Comparison of ENCODE assay signal across 8 mouse cellular contexts in the genomic region with DNA sequence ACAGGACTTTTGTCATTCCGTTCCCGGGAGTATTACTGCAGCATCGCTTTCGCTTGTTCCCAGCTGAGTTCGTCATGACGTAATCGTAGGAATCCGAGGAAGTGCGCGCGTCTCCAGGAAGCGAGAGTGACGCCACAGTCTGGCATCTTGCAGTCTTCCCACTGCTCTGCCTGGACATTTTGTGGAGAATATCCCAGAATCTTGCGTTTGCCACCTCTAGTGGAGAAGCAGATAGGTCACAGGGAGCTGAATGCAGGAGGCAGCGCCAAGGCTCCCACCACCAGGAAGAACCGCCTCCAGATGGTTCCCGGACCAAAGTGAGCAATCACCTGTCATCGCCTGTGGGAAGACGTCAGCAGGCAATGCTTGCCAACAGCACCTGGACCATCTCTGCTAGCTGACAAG. TPM values are rescaled to one million over a fixed set of nuclear protein-coding genes. Genes with fewer than 3 reads are reported as not detected.
DNase-seq lines count a peak whose midpoint lies in the region; ATAC-seq and TF ChIP-seq lines count a peak whose summit lies in the region.

No protein-coding gene starts in this region.

- H3K9ac ChIP-seq in forebrain, embryonic 14.5 days (ENCODE audit: low read length): no peak overlapping the region
- H3K9ac ChIP-seq in hindbrain, embryonic 13.5 days: 0 out of 2 replicates have a peak overlapping the region, but pooled peaks have one; percentile 6
- H3K9ac ChIP-seq in limb, embryonic 13.5 days: no peak overlapping the region
- no peak overlapping the region for H3K9ac ChIP-seq in neural tube, embryonic 11.5 days (ENCODE audit: low read length)

- WGBS in forebrain, embryonic 14.5 days: 60% methylated on average over 19 of the region's 19 CpGs
- 63% methylated on average over 19 of the region's 19 CpGs for WGBS in hindbrain, embryonic 13.5 days
- WGBS in limb, embryonic 13.5 days: 55% methylated on average over 19 of the region's 19 CpGs
- WGBS in neural tube, embryonic 11.5 days: 59% methylated on average over 19 of the region's 19 CpGs

- no peaks in the 10 kb centered on the region for H3K9me3 ChIP-seq in forebrain, embryonic 14.5 days (replicated peaks; ENCODE audit: control insufficient read depth, low read length)
- no peaks in the 10 kb centered on the region for H3K9me3 ChIP-seq in hindbrain, embryonic 13.5 days
- H3K9me3 ChIP-seq in limb, embryonic 13.5 days: no peaks in the 10 kb centered on the region
- no peaks in the 10 kb centered on the region for H3K9me3 ChIP-seq in neural tube, embryonic 11.5 days (ENCODE audit: control insufficient read depth, low read length)

- H3K27me3 ChIP-seq in forebrain, embryonic 14.5 days (replicated peaks; ENCODE audit: control insufficient read depth, insufficient read depth, low read length): no peaks in the 10 kb centered on the region
- no peaks in the 10 kb centered on the region for H3K27me3 ChIP-seq in hindbrain, embryonic 13.5 days
- H3K27me3 ChIP-seq in limb, embryonic 13.5 days: peaks cover 2% of the 10 kb centered on the region; the same call in 1 of the 2 replicates
- H3K27me3 ChIP-seq in neural tube, embryonic 11.5 days (ENCODE audit: control insufficient read depth, insufficient read depth, low read length): no peaks in the 10 kb centered on the region

- TF ChIP-seq CTCF in bone marrow macrophage, adult 2 months (IDR thresholded peaks at IDR 0.05; ENCODE audit: low read depth, low read length): no peak

- no peaks in the 10 kb centered on the region for H3K36me3 ChIP-seq in forebrain, embryonic 14.5 days (ENCODE audit: control insufficient read depth, insufficient read depth, low read length)
- no peaks in the 10 kb centered on the region for H3K36me3 ChIP-seq in hindbrain, embryonic 13.5 days
- H3K36me3 ChIP-seq in limb, embryonic 13.5 days: no peaks in the 10 kb centered on the region
- no peaks in the 10 kb centered on the region for H3K36me3 ChIP-seq in neural tube, embryonic 11.5 days (ENCODE audit: control insufficient read depth, insufficient read depth, low read length)

- H3K27ac ChIP-seq in bone marrow macrophage, adult 2 months (ENCODE audit: insufficient read depth, low read depth, low read length): no peak overlapping the region
- H3K27ac ChIP-seq in forebrain, embryonic 14.5 days (ENCODE audit: low read depth, low read length): no peak overlapping the region
- H3K27ac ChIP-seq in hindbrain, embryonic 13.5 days: no peak overlapping the region
- no peak overlapping the region for H3K27ac ChIP-seq in limb, embryonic 13.5 days
- no peak overlapping the region for H3K27ac ChIP-seq in neural tube, embryonic 11.5 days (ENCODE audit: low read depth, low read length)

- H3K4me2 ChIP-seq in forebrain, embryonic 14.5 days (ENCODE audit: low read length): peak overlapping the region; percentile 29; the same call in 1 of the 2 replicates
- H3K4me2 ChIP-seq in hindbrain, embryonic 13.5 days: peak overlapping the region; percentile 32
- H3K4me2 ChIP-seq in limb, embryonic 13.5 days (replicated peaks): peak overlapping the region; percentile 42
- H3K4me2 ChIP-seq in neural tube, embryonic 11.5 days (ENCODE audit: low read depth): peak overlapping the region; percentile 11; the same call in 1 of the 2 replicates

- H3K4me1 ChIP-seq in bone marrow macrophage, adult 2 months (ENCODE audit: control insufficient read depth, insufficient read depth, low read length): no peaks in the 10 kb centered on the region
- no peaks in the 10 kb centered on the region for H3K4me1 ChIP-seq in forebrain, embryonic 14.5 days (ENCODE audit: control insufficient read depth, insufficient read depth, low read length)
- H3K4me1 ChIP-seq in hindbrain, embryonic 13.5 days (replicated peaks): no peaks in the 10 kb centered on the region
- H3K4me1 ChIP-seq in limb, embryonic 13.5 days: no peaks in the 10 kb centered on the region
- no peaks in the 10 kb centered on the region for H3K4me1 ChIP-seq in neural tube, embryonic 11.5 days (ENCODE audit: control insufficient read depth, insufficient read depth, low read length)

- peak; percentile 74 for DNase-seq in 3T3-L1 (ENCODE audit: low read depth, low spot score)
- DNase-seq in forebrain, embryonic 14.5 days (ENCODE audit: low spot score): peak; percentile 49
- no peak for DNase-seq in neural tube, embryonic 11.5 days (ENCODE audit: low spot score)
- DNase-seq in spleen, postnatal 10 days (ENCODE audit: low spot score in 2 of 2): no peak

- no peak for ATAC-seq in forebrain, embryonic 14.5 days
- no peak for ATAC-seq in hindbrain, embryonic 13.5 days (ENCODE audit: low FRiP score)
- ATAC-seq in limb, embryonic 13.5 days (ENCODE audit: low FRiP score, low read depth): no peak
- no peak for ATAC-seq in neural tube, embryonic 11.5 days (ENCODE audit: insufficient read depth, low FRiP score, low TSS enrichment)
- no peak for ATAC-seq in monocyte, adult 5-6 weeks (replicated peaks; ENCODE audit: insufficient number of reproducible peaks, low FRiP score, low TSS enrichment, poor library complexity, severe bottlenecking)

- no peak for TF ChIP-seq POLR2A in bone marrow macrophage, adult 2 months (IDR thresholded peaks at IDR 0.05; ENCODE audit: borderline replicate concordance, low read depth, low read length)

- peak overlapping the region; percentile 17 for H3K4me3 ChIP-seq in bone marrow macrophage, adult 2 months (ENCODE audit: insufficient read depth, low read length)
- H3K4me3 ChIP-seq in forebrain, embryonic 14.5 days (ENCODE audit: low read depth, low read length): no peak overlapping the region
- no peak overlapping the region; the same call in 1 of the 2 replicates for H3K4me3 ChIP-seq in hindbrain, embryonic 13.5 days
- H3K4me3 ChIP-seq in limb, embryonic 13.5 days: no peak overlapping the region
- no peak overlapping the region for H3K4me3 ChIP-seq in neural tube, embryonic 11.5 days (ENCODE audit: low read depth, low read length)

RNA-seq across cellular contexts. Expression of gene Csnk1d, which starts 23.8 kb away (rescaled TPM):
- polyA plus RNA-seq in bone marrow macrophage, adult 2 months (2012; ENCODE audit: insufficient read depth, insufficient read length, missing spikeins): 80.3 and 87.4 TPM in 2 replicates
- polyA plus RNA-seq in forebrain, embryonic 14.5 days (2014; fragmentation: Nextera tagmentation; extraction: Ambion mirVana): 51.5 and 59.6 TPM in 2 replicates
- 147 and 148 TPM in 2 replicates for polyA plus RNA-seq in hindbrain, embryonic 13.5 days (2015; fragmentation: Nextera tagmentation; extraction: Ambion mirVana)
- polyA plus RNA-seq in limb, embryonic 13.5 days (2015; fragmentation: Nextera tagmentation; extraction: Ambion mirVana): 133 and 136 TPM in 2 replicates
- polyA plus RNA-seq in neural tube, embryonic 11.5 days (2014; fragmentation: Nextera tagmentation; extraction: Ambion mirVana): 81.6 and 84.6 TPM in 2 replicates
- total RNA-seq in monocyte, adult 5-6 weeks (2017): 139 to 159 TPM (median 146 TPM) in 3 replicates

RNA-seq across cellular contexts. Expression of gene Cd7, which starts 24.3 kb away (rescaled TPM):
- polyA plus RNA-seq in bone marrow macrophage, adult 2 months (2012; ENCODE audit: insufficient read depth, insufficient read length, missing spikeins): not detected in 2 replicates
- not detected in 2 replicates for polyA plus RNA-seq in forebrain, embryonic 14.5 days (2014; fragmentation: Nextera tagmentation; extraction: Ambion mirVana)
- not detected in 2 replicates for polyA plus RNA-seq in hindbrain, embryonic 13.5 days (2015; fragmentation: Nextera tagmentation; extraction: Ambion mirVana)
- polyA plus RNA-seq in limb, embryonic 13.5 days (2015; fragmentation: Nextera tagmentation; extraction: Ambion mirVana): 0.46 TPM in 1 of 2 replicates, not detected in the other
- not detected in 2 replicates for polyA plus RNA-seq in neural tube, embryonic 11.5 days (2014; fragmentation: Nextera tagmentation; extraction: Ambion mirVana)
- total RNA-seq in monocyte, adult 5-6 weeks (2017): 21.2 to 56.5 TPM (median 31.1 TPM) in 3 replicates

RNA-seq across cellular contexts. Expression of gene Sectm1b, which starts 48.5 kb away (rescaled TPM):
- polyA plus RNA-seq in bone marrow macrophage, adult 2 months (2012; ENCODE audit: insufficient read depth, insufficient read length, missing spikeins): not detected in 2 replicates
- not detected in 2 replicates for polyA plus RNA-seq in forebrain, embryonic 14.5 days (2014; fragmentation: Nextera tagmentation; extraction: Ambion mirVana)
- not detected in 2 replicates for polyA plus RNA-seq in hindbrain, embryonic 13.5 days (2015; fragmentation: Nextera tagmentation; extraction: Ambion mirVana)
- polyA plus RNA-seq in limb, embryonic 13.5 days (2015; fragmentation: Nextera tagmentation; extraction: Ambion mirVana): not detected in 2 replicates
- not detected in 2 replicates for polyA plus RNA-seq in neural tube, embryonic 11.5 days (2014; fragmentation: Nextera tagmentation; extraction: Ambion mirVana)
- total RNA-seq in monocyte, adult 5-6 weeks (2017): not detected in 3 replicates

Comparison
In these comparisons a context has a peak if more than half of its experiments do, and no peak if none do; other contexts are left out.
1. DNase-seq: peak in 3T3-L1 (single experiment) and forebrain, embryonic 14.5 days (single experiment); none in neural tube, embryonic 11.5 days (single experiment) and spleen, postnatal 10 days (0 of 2).
2. Peak in every context shown above with its lines, with median percentiles within 50 percentile points of each other: H3K4me2 ChIP-seq.